Mouse (Mus musculus) hindbrain, postnatal 0 days (tissue): ENCODE measurements around the gene Npr3. TPM values are rescaled to one million over a fixed set of nuclear protein-coding genes. Genes with fewer than 3 reads are reported as not detected.

Source experiments
- ATAC-seq: fragments of 200-750 bp; cut with Nextera tagmentation; 2 replicates; pipeline ENCODE4 v1.8.0; 2017; ENCODE audit warnings: mild to moderate bottlenecking, moderate TSS enrichment, moderate library complexity
- DNase-seq: peaks from one replicate; pipeline ENCODE4 v3.0.0-alpha.2; 2015; ENCODE audit warnings: low spot score
- H3K27ac ChIP-seq: fragments of 300-500 bp; sonication (generic); 2 replicates; pipeline ENCODE4 v1.5.1; 2014; ENCODE audit warnings: mild to moderate bottlenecking
- H3K27me3 ChIP-seq: fragments of 300-500 bp; sonication (generic); 2 replicates; pipeline ENCODE4 v1.6.1; 2014; ENCODE audit warnings: low read length, mixed read lengths; ENCODE audit not compliant: insufficient read depth
- H3K36me3 ChIP-seq: fragments of 300-500 bp; sonication (generic); 2 replicates; pipeline ENCODE4 v1.6.1; 2014; ENCODE audit warnings: low read length, mixed read lengths; ENCODE audit not compliant: insufficient read depth
- H3K4me1 ChIP-seq: fragments of 300-500 bp; sonication (generic); 2 replicates; pipeline ENCODE4 v1.6.1; 2014; ENCODE audit warnings: antibody characterized with exemption, low read length, mixed read lengths; ENCODE audit not compliant: insufficient read depth
- H3K4me2 ChIP-seq: fragments of 300-500 bp; sonication (generic); 2 replicates; pipeline ENCODE4 v1.6.1; 2014; ENCODE audit warnings: low read depth, mild to moderate bottlenecking, low read length, moderate library complexity, mixed read lengths
- H3K4me3 ChIP-seq: fragments of 300-500 bp; sonication (generic); 2 replicates; pipeline ENCODE4 v1.5.1; 2014; ENCODE audit warnings: low read length
- H3K9ac ChIP-seq: fragments of 300-500 bp; sonication (generic); replicated peaks from 2 replicates; pipeline ENCODE4 v1.6.1; 2014; ENCODE audit warnings: mild to moderate bottlenecking, low read length, moderate library complexity, mixed read lengths
- H3K9me3 ChIP-seq: fragments of 300-500 bp; sonication (generic); 2 replicates; pipeline ENCODE4 v1.6.1; 2016; ENCODE audit warnings: low read length, mixed read lengths
- CTCF ChIP-seq: IDR thresholded peaks from 2 replicates; pipeline ENCODE4 v1.5.1; 2016; ENCODE audit warnings: antibody characterized with exemption, control low read depth, low read depth
- WGBS: fragments of 180-500 bp; shearing (Covaris S2); extraction: QIAGEN DNeasy Blood & Tissue Kit; methylation state at CpG from one replicate; pipeline ENCODE4 v1.1.7; 2014; 5-methylcytosine and 5-hydroxymethylcytosine counted together
- polyA plus RNA-seq: library from polyadenylated mRNA; unstranded; fragments of >200 nt; fragmentation: Nextera tagmentation; extraction: Ambion mirVana; gene quantifications from 2 replicates; pipeline ENCODE4 v1.2.1, GENCODE M21; 2015
- total RNA-seq: library from RNA; depleted of rRNA; stranded (reverse); fragments of >200 nt; gene quantifications from 2 replicates; pipeline ENCODE4 v1.2.3, GENCODE M21; 2014

The Npr3 gene
- total and polyA plus RNA-seq, 2 experiments from 2014 or later = 0.66 to 2.9 TPM

DNA sequence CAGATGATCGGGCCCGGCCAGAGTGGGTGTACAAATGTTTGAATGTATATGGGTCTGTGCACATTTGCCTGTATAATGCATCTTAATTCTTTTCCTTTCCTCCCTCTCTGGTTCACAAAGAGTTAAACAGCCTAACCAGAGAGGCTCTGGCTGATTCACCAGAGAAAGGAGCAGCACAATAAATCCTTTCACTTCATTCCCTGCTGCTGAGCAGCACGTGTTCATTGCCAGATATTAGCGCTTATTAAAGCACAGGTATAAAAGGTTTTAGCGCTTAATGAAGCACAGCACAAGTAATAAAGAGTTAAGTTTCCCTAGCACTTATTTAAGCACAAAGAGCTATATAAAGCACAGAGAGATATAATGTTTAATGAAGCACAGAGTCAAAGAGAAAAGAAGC is 33.8 kb upstream of the Npr3 start:
- Histone ChIP-seq H3K27ac (no peak overlapping the region), H3K27me3 (no peaks in the 10 kb centered on the region), H3K4me3 (no peak overlapping the region), H3K9ac (no peak overlapping the region), H3K36me3 (no peaks in the 10 kb centered on the region), H3K9me3 (no peaks in the 10 kb centered on the region), H3K4me1 (no peaks in the 10 kb centered on the region), H3K4me2 (no peak overlapping the region)
- peak; percentile 4 for DNase-seq
- 43% methylated on average over 5 of the region's 5 CpGs for WGBS
- TF ChIP-seq CTCF = no peak
- no peak for ATAC-seq

DNA sequence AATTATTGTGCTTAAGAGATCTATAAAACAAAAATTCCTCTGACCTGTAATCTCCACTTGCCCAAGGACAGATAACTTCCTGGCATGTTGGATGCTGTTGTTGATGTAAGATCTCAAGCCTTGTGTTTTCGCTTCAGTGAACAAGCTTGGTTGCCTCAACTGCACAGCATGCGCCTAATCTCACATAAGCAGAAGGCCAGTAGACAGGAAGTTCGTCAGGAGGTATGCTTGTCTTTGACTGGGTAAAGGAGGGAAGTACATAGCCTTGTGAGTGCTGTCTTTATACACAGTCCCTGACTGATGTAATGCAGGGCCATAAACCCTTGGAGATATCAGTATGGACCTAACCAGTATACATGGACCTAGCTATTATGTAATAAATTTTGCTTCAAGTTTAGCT is 20.7 kb upstream of the Npr3 start:
- no peaks in the 10 kb centered on the region for H3K9me3 ChIP-seq
- H3K4me2 ChIP-seq = no peak overlapping the region
- H3K4me3 ChIP-seq = no peak overlapping the region
- no peaks in the 10 kb centered on the region for H3K27me3 ChIP-seq
- no peak for DNase-seq
- ATAC-seq = no peak
- no peak overlapping the region for H3K9ac ChIP-seq
- no peaks in the 10 kb centered on the region for H3K36me3 ChIP-seq
- no peak overlapping the region for H3K27ac ChIP-seq
- no peak for TF ChIP-seq CTCF
- 77% methylated on average over 3 of the region's 3 CpGs for WGBS
- H3K4me1 ChIP-seq = no peaks in the 10 kb centered on the region

DNA sequence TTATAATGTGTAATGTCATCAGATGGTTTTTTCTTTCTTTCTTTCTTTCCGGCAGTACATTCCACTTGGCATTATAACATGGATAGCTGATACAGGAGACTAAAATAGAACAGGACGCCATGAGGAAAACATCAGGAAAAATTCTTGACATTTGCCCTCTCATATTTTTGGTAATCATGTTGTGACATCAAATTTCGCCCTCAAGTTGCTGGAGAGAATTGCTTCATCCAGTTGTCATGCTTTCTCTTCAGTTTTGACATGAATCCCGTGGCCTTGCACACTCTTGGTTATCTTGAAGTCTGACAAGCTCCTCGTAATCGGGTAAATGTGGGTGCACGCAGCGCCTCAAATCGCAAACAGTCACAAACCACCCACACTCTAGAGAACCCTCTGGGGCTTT is 7.0 kb upstream of the Npr3 start:
- Histone ChIP-seq H3K9me3 (no peaks in the 10 kb centered on the region), H3K9ac (no peak overlapping the region), H3K4me2 (no peak overlapping the region), H3K27ac (no peak overlapping the region), H3K27me3 (no peaks in the 10 kb centered on the region), H3K4me3 (no peak overlapping the region), H3K4me1 (no peaks in the 10 kb centered on the region), H3K36me3 (no peaks in the 10 kb centered on the region)
- TF ChIP-seq CTCF = no peak
- DNase-seq (no peak), ATAC-seq (no peak)
- 87% methylated on average over 9 of the region's 9 CpGs for WGBS

DNA sequence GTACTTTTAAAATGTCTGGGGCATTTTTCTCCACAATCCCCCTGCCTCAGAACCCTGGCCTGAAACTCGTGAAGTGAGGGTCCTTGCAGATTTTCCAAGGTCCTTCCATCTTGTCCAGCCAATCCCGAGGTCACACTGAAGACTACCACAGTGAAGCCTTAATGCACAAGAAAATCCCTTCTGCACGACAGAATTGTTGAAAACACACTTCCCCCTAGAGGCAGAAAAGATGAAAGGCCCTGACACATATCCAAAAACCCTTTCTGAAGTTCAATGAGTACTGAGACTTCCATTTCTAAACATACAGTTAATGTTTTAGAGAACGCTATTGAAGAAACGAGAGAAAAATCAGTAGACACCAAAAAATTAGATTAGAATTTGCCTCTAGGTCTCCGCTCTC is 2.8 kb upstream of the Npr3 start:
- peaks cover 10% of the 10 kb centered on the region for H3K27me3 ChIP-seq
- H3K4me3 ChIP-seq = no peak overlapping the region
- 44% methylated on average over 6 of the region's 6 CpGs for WGBS
- no peak overlapping the region for H3K9ac ChIP-seq
- no peaks in the 10 kb centered on the region for H3K36me3 ChIP-seq
- H3K4me2 ChIP-seq = no peak overlapping the region
- H3K9me3 ChIP-seq = no peaks in the 10 kb centered on the region
- ATAC-seq (no peak), DNase-seq (peak; percentile 61)
- peaks cover 4% of the 10 kb centered on the region; the same call in 1 of the 2 replicates for H3K4me1 ChIP-seq
- no peak overlapping the region for H3K27ac ChIP-seq
- TF ChIP-seq CTCF = peak; percentile 64

DNA sequence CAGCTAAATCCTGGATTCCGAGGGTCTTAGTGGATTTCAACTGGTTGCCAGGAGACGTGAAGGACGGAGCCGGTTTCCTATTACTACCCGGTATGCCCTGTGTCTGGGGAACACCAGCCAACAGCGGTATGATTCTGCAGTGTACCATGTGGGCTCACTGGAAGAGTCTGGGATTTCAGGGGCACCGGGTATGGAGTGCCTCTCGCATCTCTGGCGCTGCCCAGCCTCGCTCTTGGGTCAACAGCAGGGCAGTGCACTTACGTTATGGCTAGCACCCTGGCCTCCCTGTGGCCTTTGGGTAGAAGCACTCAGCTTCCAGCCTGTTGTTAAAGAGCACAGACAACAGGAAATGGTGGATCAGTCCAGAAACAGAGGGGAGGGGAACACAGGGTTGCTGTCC is 1.1 kb upstream of the Npr3 start:
- peak overlapping the region; percentile 7; the same call in 1 of the 2 replicates for H3K4me3 ChIP-seq
- ATAC-seq (no peak), DNase-seq (no peak)
- no peaks in the 10 kb centered on the region for H3K9me3 ChIP-seq
- WGBS = 13% methylated on average over 11 of the region's 11 CpGs
- H3K4me1 ChIP-seq = peaks cover 9% of the 10 kb centered on the region; the same call in 1 of the 2 replicates
- no peak for TF ChIP-seq CTCF
- H3K27me3 ChIP-seq = peaks cover 21% of the 10 kb centered on the region
- no peak overlapping the region for H3K27ac ChIP-seq
- H3K9ac ChIP-seq = no peak overlapping the region
- no peaks in the 10 kb centered on the region for H3K36me3 ChIP-seq
- peak overlapping the region; percentile 33 for H3K4me2 ChIP-seq

DNA sequence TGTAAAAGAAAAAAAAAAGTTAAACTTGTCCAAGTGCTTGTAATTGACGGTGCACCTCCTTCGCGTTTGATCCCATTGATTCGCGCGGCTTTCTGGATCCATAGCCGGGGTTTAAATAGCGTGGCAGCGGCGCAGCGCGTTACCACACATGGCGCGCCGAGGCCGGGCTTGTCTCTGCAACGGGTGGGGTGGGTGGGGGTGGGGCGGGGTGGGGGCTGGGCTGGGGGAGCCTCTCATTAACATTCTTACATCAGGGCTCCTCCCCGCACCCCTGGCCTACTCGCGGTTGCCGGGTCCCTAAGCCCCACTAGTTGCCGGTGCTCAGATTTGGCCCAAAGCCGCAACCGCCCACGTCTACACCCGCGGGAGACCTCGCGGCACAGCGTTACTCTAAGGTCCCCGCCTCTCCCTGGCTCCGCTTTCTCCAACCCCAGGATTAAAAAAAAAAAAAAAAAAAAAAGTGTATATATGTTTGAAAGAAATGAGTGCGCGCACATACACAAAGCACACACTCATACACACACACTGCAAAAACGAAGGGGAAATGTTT is 991 bp downstream of the Npr3 start:
- ATAC-seq (peak; percentile 33; the same call in 1 of the 2 replicates), DNase-seq (no peak)
- peaks cover 9% of the 10 kb centered on the region; the same call in 1 of the 2 replicates for H3K4me1 ChIP-seq
- under 1% methylated on average over 36 of the region's 36 CpGs for WGBS
- no peaks in the 10 kb centered on the region for H3K9me3 ChIP-seq
- TF ChIP-seq CTCF = no peak
- peaks cover 36% of the 10 kb centered on the region for H3K27me3 ChIP-seq
- H3K27ac ChIP-seq = no peak overlapping the region
- no peak overlapping the region for H3K9ac ChIP-seq
- peak overlapping the region; percentile 51 for H3K4me3 ChIP-seq
- H3K4me2 ChIP-seq = peak overlapping the region; percentile 92
- H3K36me3 ChIP-seq = no peaks in the 10 kb centered on the region

DNA sequence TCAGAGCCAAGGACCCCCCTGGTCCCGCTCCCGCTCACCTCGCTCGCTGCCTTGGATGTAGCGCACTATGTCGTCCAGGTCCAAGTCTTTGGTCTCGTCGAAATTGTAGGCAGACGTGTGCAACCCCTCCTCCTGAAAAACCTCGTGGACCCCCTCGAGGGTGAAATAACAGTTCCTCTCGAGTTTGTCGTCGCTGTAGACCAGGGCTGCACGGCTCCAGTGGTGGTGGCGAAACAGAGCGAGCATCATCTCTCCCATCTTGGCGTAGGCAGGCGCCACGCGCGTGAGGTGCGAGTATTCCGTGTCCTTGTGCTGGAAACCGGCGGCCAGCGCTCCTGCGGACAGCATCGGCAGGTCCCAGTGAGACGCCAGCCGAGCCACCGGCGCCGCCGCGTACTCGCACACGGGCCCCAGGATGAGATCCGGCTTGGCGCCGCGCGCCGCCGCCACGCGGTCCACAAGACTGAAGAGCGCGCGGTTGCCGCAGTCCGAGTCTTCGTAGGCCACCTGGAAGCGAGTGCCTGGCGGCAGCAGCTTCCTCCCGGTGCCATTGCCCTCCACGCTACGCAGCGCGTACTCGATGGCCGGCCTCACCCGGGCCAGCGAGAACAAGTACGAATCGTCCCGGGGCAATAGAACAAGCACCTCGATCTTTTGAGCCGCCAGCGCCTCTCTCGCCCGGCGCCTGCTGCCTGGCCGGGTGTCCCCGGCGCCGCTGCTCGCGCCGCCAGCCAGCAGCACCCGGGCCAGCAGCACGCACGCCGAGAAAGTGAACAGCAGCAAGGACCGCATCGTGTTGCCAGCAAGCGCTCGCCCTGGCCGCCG is 2.0 kb downstream of the Npr3 start:
- under 1% methylated on average over 90 of the region's 90 CpGs for WGBS
- Histone ChIP-seq H3K27me3 (peaks cover 36% of the 10 kb centered on the region), H3K4me2 (peak overlapping the region; percentile 92), H3K4me1 (peaks cover 9% of the 10 kb centered on the region; the same call in 1 of the 2 replicates), H3K9me3 (no peaks in the 10 kb centered on the region), H3K36me3 (no peaks in the 10 kb centered on the region), H3K27ac (no peak overlapping the region), H3K9ac (peak overlapping the region; percentile 33; the same call in 1 of the 2 replicates), H3K4me3 (peak overlapping the region; percentile 51)
- TF ChIP-seq CTCF = no peak
- DNase-seq = peak; percentile 64
- ATAC-seq = peak; percentile 41
